Mouse (Mus musculus): ENCODE data around the gene Gm28043. TPM values are rescaled to one million over a fixed set of nuclear protein-coding genes. Genes with fewer than 3 reads are reported as not detected.

The Gm28043 gene
- 0.18 and 0.26 TPM in 2 replicates for polyA plus RNA-seq (2012)

GRCm38 (mm10) chr17:29614115-29615023 lies at the start of gene Gm28043, which contains the start of gene Rnf8:
TSS of gene Gm28043 (plus strand) at chr17:29614876.
TSS of gene Rnf8 (plus strand) at chr17:29614790.
- no peak for TF ChIP-seq GATA1 (IDR thresholded peaks at IDR 0.05; ENCODE audit: low read length)

GRCm38 (mm10) chr17:29565521-29565920 lies 49.2 kb upstream of the Gm28043 start:
- TF ChIP-seq GATA1 (IDR thresholded peaks at IDR 0.05; ENCODE audit: low read length): no peak

- TF ChIP-seq GATA1 (IDR thresholded peaks at IDR 0.05; ENCODE audit: low read length): no peak
Observed at GRCm38 (mm10) chr17:29568435-29568834, 46.2 kb upstream of the Gm28043 start.

GRCm38 (mm10) chr17:29569831-29570230 lies 44.8 kb upstream of the Gm28043 start:
- TF ChIP-seq GATA1 (IDR thresholded peaks at IDR 0.05; ENCODE audit: low read length): no peak

- TF ChIP-seq GATA1 (IDR thresholded peaks at IDR 0.05; ENCODE audit: low read length): no peak
Observed at GRCm38 (mm10) chr17:29579579-29580126, 35.0 kb upstream of the Gm28043 start.

GRCm38 (mm10) chr17:29583569-29583968 lies 31.1 kb upstream of the Gm28043 start:
- TF ChIP-seq GATA1 (IDR thresholded peaks at IDR 0.05; ENCODE audit: low read length): no peak

- TF ChIP-seq GATA1 (IDR thresholded peaks at IDR 0.05; ENCODE audit: low read length): no peak
Observed at GRCm38 (mm10) chr17:29584306-29584705, 30.4 kb upstream of the Gm28043 start.

GRCm38 (mm10) chr17:29584737-29585136 lies 29.9 kb upstream of the Gm28043 start:
- no peak for TF ChIP-seq GATA1 (IDR thresholded peaks at IDR 0.05; ENCODE audit: low read length)

- TF ChIP-seq GATA1 (IDR thresholded peaks at IDR 0.05; ENCODE audit: low read length): no peak
Observed at GRCm38 (mm10) chr17:29585446-29585845, 29.2 kb upstream of the Gm28043 start.

GRCm38 (mm10) chr17:29586921-29587320 lies 27.8 kb upstream of the Gm28043 start:
- TF ChIP-seq GATA1 (IDR thresholded peaks at IDR 0.05; ENCODE audit: low read length): no peak

GRCm38 (mm10) chr17:29589221-29589898 lies 25.3 kb upstream of the Gm28043 start:
- TF ChIP-seq GATA1 (IDR thresholded peaks at IDR 0.05; ENCODE audit: low read length): no peak

- TF ChIP-seq GATA1 (IDR thresholded peaks at IDR 0.05; ENCODE audit: low read length): no peak
Observed at GRCm38 (mm10) chr17:29595891-29596770, 18.5 kb upstream of the Gm28043 start.

- TF ChIP-seq GATA1 (IDR thresholded peaks at IDR 0.05; ENCODE audit: low read length): no peak
Observed at GRCm38 (mm10) chr17:29596771-29597132, 17.9 kb upstream of the Gm28043 start.

- TF ChIP-seq GATA1 (IDR thresholded peaks at IDR 0.05; ENCODE audit: low read length): no peak
Observed at GRCm38 (mm10) chr17:29599051-29599450, 15.6 kb upstream of the Gm28043 start.

GRCm38 (mm10) chr17:29599537-29599936 lies 15.1 kb upstream of the Gm28043 start:
- no peak for TF ChIP-seq GATA1 (IDR thresholded peaks at IDR 0.05; ENCODE audit: low read length)
